ENCODE assay signal across 13 mouse cellular contexts in genomic region chr10:96234564-96235412, GRCm38 (mm10).
DNase-seq lines count a peak whose midpoint lies in the region; ATAC-seq and TF ChIP-seq lines count a peak whose summit lies in the region.
"Had no signal": no experiment of that assay in that cellular context is flagged by ENCODE, and none has a peak within 500 bp of the region (broad histone marks: within the 10 kb centered on the region; RNA-seq: fewer than 3 reads in every experiment).

No protein-coding gene starts in this region.

- no peak for TF ChIP-seq POLR2A in lung, adult 2 months (IDR thresholded peaks at IDR 0.05; ENCODE audit: borderline replicate concordance, extremely low read depth, low read depth, low read length)

- no peak overlapping the region for H3K9ac ChIP-seq in lung, embryonic 14.5 days
- no peak overlapping the region for H3K9ac ChIP-seq in intestine, postnatal 0 days (ENCODE audit: low read depth, low read length)
- H3K9ac ChIP-seq: embryonic facial prominence, embryonic 12.5 days; liver, embryonic 14.5 days had no signal

- intact Hi-C loops in left cerebral cortex, postnatal 4 days (cut with DNase I), result no loop called here

- TF ChIP-seq CTCF in lung, embryonic 14.5 days (IDR thresholded peaks at IDR 0.05; ENCODE audit: low read depth), result no peak
- no peak for TF ChIP-seq CTCF in intestine, postnatal 0 days (IDR thresholded peaks at IDR 0.05; ENCODE audit: low read depth)
- no peak for TF ChIP-seq CTCF in lung, adult 2 months (IDR thresholded peaks at IDR 0.05; ENCODE audit: insufficient read depth, low read length)

- no peaks in the 10 kb centered on the region for H3K9me3 ChIP-seq in lung, embryonic 14.5 days (ENCODE audit: low read depth, low read length)
- no peaks in the 10 kb centered on the region for H3K9me3 ChIP-seq in embryonic facial prominence, embryonic 10.5 days
- H3K9me3 ChIP-seq in intestine, postnatal 0 days (ENCODE audit: control insufficient read depth), result no peaks in the 10 kb centered on the region
- H3K9me3 ChIP-seq: embryonic facial prominence, embryonic 12.5 days had no signal

- no peaks in the 10 kb centered on the region for H3K27me3 ChIP-seq in lung, embryonic 14.5 days (ENCODE audit: insufficient read depth, low read length)
- no peaks in the 10 kb centered on the region for H3K27me3 ChIP-seq in embryonic facial prominence, embryonic 10.5 days (replicated peaks; ENCODE audit: low read depth, poor library complexity, severe bottlenecking)
- H3K27me3 ChIP-seq in intestine, postnatal 0 days (replicated peaks; ENCODE audit: control insufficient read depth, insufficient read depth, low read length), result no peaks in the 10 kb centered on the region
- H3K27me3 ChIP-seq: embryonic facial prominence, embryonic 12.5 days had no signal

- H3K4me2 ChIP-seq in lung, embryonic 14.5 days, result no peak overlapping the region
- H3K4me2 ChIP-seq in intestine, postnatal 0 days (replicated peaks; ENCODE audit: low read depth), result no peak overlapping the region
- H3K4me2 ChIP-seq: embryonic facial prominence, embryonic 12.5 days; midbrain, embryonic 11.5 days had no signal

- no peaks in the 10 kb centered on the region for H3K36me3 ChIP-seq in lung, embryonic 14.5 days (ENCODE audit: insufficient read depth)
- no peaks in the 10 kb centered on the region for H3K36me3 ChIP-seq in embryonic facial prominence, embryonic 10.5 days (replicated peaks)
- H3K36me3 ChIP-seq in intestine, postnatal 0 days (ENCODE audit: control insufficient read depth, insufficient read depth), result no peaks in the 10 kb centered on the region
- H3K36me3 ChIP-seq: embryonic facial prominence, embryonic 12.5 days had no signal

- no peak for DNase-seq in lung, embryonic 14.5 days
- no peak for DNase-seq in lung, postnatal 10 days
- DNase-seq in embryonic facial prominence, embryonic 10.5 days (ENCODE audit: low spot score), result peak; percentile 25
- peak; percentile 20 for DNase-seq in kidney, postnatal 10 days
- peak; percentile 47 for DNase-seq in retina, embryonic 14.5 days (ENCODE audit: low spot score)
- DNase-seq in lung, adult 2 months, result no peak
- DNase-seq in left cerebral cortex, postnatal 4 days, result no peak
- DNase-seq: heart, postnatal 36 days had no signal

- no peak overlapping the region for H3K4me3 ChIP-seq in lung, embryonic 14.5 days (ENCODE audit: low read depth, low read length)
- H3K4me3 ChIP-seq in embryonic facial prominence, embryonic 10.5 days, result no peak overlapping the region
- H3K4me3 ChIP-seq in intestine, postnatal 0 days (ENCODE audit: low read depth, low read length), result no peak overlapping the region
- no peak overlapping the region for H3K4me3 ChIP-seq in lung, adult 2 months (replicated peaks; ENCODE audit: extremely low read depth, low read depth, low read length)
- H3K4me3 ChIP-seq: embryonic facial prominence, embryonic 12.5 days had no signal

- no peaks in the 10 kb centered on the region for H3K4me1 ChIP-seq in lung, embryonic 14.5 days (ENCODE audit: insufficient read depth)
- peaks cover 15% of the 10 kb centered on the region for H3K4me1 ChIP-seq in embryonic facial prominence, embryonic 10.5 days
- no peaks in the 10 kb centered on the region for H3K4me1 ChIP-seq in intestine, postnatal 0 days (replicated peaks; ENCODE audit: control insufficient read depth, insufficient read depth, low read length)
- H3K4me1 ChIP-seq in lung, adult 2 months (ENCODE audit: control insufficient read depth, insufficient read depth, low read length), result no peaks in the 10 kb centered on the region

- WGBS in lung, embryonic 14.5 days, result 53% methylated on average over 9 of the region's 10 CpGs
- 58% methylated on average over 10 of the region's 10 CpGs for WGBS in embryonic facial prominence, embryonic 10.5 days
- WGBS in intestine, postnatal 0 days, result 54% methylated on average over 9 of the region's 10 CpGs
- WGBS in lung, adult 2 months, result 60% methylated on average over 10 of the region's 10 CpGs

- no peak overlapping the region for H3K27ac ChIP-seq in lung, embryonic 14.5 days (ENCODE audit: low read depth)
- no peak overlapping the region for H3K27ac ChIP-seq in embryonic facial prominence, embryonic 10.5 days (replicated peaks)
- no peak overlapping the region for H3K27ac ChIP-seq in intestine, postnatal 0 days (ENCODE audit: low read depth, low read length)
- H3K27ac ChIP-seq: embryonic facial prominence, embryonic 12.5 days; liver, embryonic 14.5 days had no signal

- ATAC-seq in lung, embryonic 14.5 days (ENCODE audit: insufficient read depth), result peak; percentile 44; the same call in 1 of the 2 replicates
- ATAC-seq in intestine, postnatal 0 days, result no peak
- ATAC-seq: activated CD4-positive, CD25-positive, alpha-beta regulatory T cell, adult 4 months had no signal

Comparison
In these comparisons a context has a peak if more than half of its experiments do, and no peak if none do; other contexts are left out.
1. DNase-seq: peak in embryonic facial prominence, embryonic 10.5 days (single experiment), kidney, postnatal 10 days (single experiment) and retina, embryonic 14.5 days (single experiment); none in lung, embryonic 14.5 days (single experiment), lung, postnatal 10 days (single experiment), lung, adult 2 months (single experiment) and left cerebral cortex, postnatal 4 days (single experiment).